Mouse (Mus musculus): ENCODE measurements around the gene Cyp2d22.

DNA sequence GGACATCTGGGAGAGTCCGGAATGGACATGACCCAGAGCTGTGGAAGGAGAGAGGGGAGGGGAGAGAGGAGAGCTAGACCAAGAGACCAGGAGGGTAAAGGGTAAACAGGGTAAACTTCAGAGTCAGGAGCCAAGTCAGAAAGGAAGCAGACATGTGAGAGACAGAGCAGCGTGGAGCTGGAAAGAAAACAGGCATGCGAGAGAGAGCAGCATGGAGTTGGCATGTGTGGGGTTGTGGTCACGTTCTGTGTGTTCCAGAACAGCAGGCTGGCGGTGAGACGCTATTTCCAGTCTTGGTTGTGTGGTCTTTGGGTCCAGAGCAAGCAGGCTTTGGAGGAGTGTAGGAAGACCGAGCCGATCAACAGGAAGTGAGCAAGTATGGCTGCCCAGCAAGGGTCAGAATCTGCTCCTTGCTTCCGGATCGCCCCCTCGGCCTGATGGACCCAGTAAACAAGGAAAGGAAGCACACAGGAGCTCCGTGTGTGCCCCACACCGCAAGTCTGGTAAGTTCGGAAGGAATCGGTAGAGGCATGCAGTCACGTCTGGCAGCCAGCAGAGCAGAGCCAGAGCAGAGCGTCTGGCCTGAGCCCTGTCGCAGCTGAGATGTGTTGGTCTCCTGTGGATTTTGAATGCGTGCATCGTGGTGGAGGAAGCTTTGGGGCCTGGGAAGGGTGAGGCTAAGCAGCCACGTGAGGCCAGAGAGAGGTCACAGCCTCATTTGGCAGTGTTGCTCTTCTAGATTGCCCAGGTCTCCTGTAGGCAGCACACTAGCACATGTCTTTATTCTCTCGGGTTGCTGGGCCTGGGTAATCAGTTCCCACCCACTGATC lies 21.4 kb downstream of the Cyp2d22 start:
- TF ChIP-seq CTCF (IDR thresholded peaks at IDR 0.05; ENCODE audit: low read depth, low read length) (no peak), POLR2A (IDR thresholded peaks at IDR 0.05; ENCODE audit: borderline replicate concordance, low read depth, low read length) (no peak)
